Mouse (Mus musculus) ES-Bruce4 (cell line): ENCODE data around the gene Usp3.

Source experiments
- CTCF ChIP-seq: IDR thresholded peaks from one replicate; pipeline ENCODE4 v1.8.1; 2011; ENCODE audit warnings: low read depth, low read length
- EP300 ChIP-seq: IDR thresholded peaks from 2 replicates; pipeline ENCODE4 v1.6.1; 2011; ENCODE audit warnings: low read depth, low read length; ENCODE audit not compliant: insufficient read depth

DNA sequence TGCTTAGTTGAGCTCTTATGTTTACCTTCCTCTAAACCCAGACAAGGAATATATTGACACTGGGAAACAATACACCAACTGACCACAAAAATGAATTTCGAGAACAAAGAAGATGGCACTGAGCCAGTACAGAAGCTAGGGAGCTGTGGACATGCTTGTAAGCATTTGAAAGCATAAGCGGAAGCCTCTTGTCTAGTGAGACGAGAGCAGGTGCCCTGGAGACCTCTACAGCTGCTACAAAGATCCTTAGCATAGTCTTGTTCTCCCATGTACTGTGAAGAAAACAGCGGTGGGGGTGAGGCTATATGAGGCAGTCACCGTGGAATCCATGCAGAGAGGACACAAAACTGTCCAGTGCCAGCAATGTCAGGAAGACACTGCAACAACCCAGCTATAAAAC, 74.0 kb downstream of the Usp3 start:
- TF ChIP-seq CTCF (no peak), EP300 (no peak)
